ENCODE assay signal across 25 mouse cellular contexts in genomic region chr13:31303194-31303593, GRCm38 (mm10).
A peak's percentile ranks its signal among the peaks of the same experiment; 100 is the strongest.
DNase-seq lines count a peak whose midpoint lies in the region; ATAC-seq lines count a peak whose summit lies in the region.
"Had no signal": no experiment of that assay in that cellular context is flagged by ENCODE, and none has a peak within 500 bp of the region (broad histone marks: within the 10 kb centered on the region; RNA-seq: fewer than 3 reads in every experiment).

No protein-coding gene starts in this region.

- H3K9ac ChIP-seq in midbrain, embryonic 11.5 days (ENCODE audit: low read length), result no peak overlapping the region
- H3K9ac ChIP-seq in midbrain, embryonic 16.5 days (ENCODE audit: low read depth, low read length), result no peak overlapping the region
- H3K9ac ChIP-seq in stomach, embryonic 14.5 days (replicated peaks; ENCODE audit: low read depth, low read length), result no peak overlapping the region
- H3K9ac ChIP-seq in stomach, embryonic 16.5 days (ENCODE audit: low read length), result no peak overlapping the region
- H3K9ac ChIP-seq: embryonic facial prominence, embryonic 12.5 days; forebrain, embryonic 13.5 days; forebrain, embryonic 15.5 days had no signal

- no peak overlapping the region for H3K4me2 ChIP-seq in midbrain, embryonic 11.5 days
- no peak overlapping the region for H3K4me2 ChIP-seq in midbrain, embryonic 16.5 days (ENCODE audit: low read length)
- no peak overlapping the region for H3K4me2 ChIP-seq in stomach, embryonic 14.5 days (replicated peaks; ENCODE audit: low read depth, low read length)
- no peak overlapping the region for H3K4me2 ChIP-seq in stomach, embryonic 16.5 days (ENCODE audit: low read depth, low read length)
- H3K4me2 ChIP-seq: embryonic facial prominence, embryonic 12.5 days; forebrain, embryonic 13.5 days; forebrain, embryonic 15.5 days had no signal

- WGBS in heart, embryonic 10.5 days, result 81% methylated on average over 5 of the region's 5 CpGs
- 84% methylated on average over 5 of the region's 5 CpGs for WGBS in midbrain, embryonic 11.5 days
- WGBS in midbrain, embryonic 16.5 days, result 70% methylated on average over 5 of the region's 5 CpGs
- WGBS in stomach, embryonic 14.5 days, result 34% methylated on average over 5 of the region's 5 CpGs
- WGBS in stomach, embryonic 16.5 days, result 44% methylated on average over 5 of the region's 5 CpGs

- ATAC-seq in midbrain, embryonic 11.5 days (ENCODE audit: low FRiP score), result no peak
- ATAC-seq in midbrain, embryonic 16.5 days, result no peak
- ATAC-seq in stomach, embryonic 14.5 days (ENCODE audit: insufficient number of reproducible peaks, insufficient read depth, low FRiP score, low read depth), result peak; percentile 53; the same call in 1 of the 2 replicates
- ATAC-seq in stomach, embryonic 16.5 days (ENCODE audit: insufficient read depth, low FRiP score), result peak; percentile 83; the same call in 1 of the 2 replicates
- ATAC-seq: activated CD4-positive, CD25-positive, alpha-beta regulatory T cell, adult 4 months; CD4-positive, CD25-positive, alpha-beta regulatory T cell, adult 4 months; forebrain, embryonic 13.5 days; forebrain, embryonic 15.5 days; Patski had no signal

- H3K27ac ChIP-seq in heart, embryonic 10.5 days, result no peak overlapping the region
- H3K27ac ChIP-seq in midbrain, embryonic 11.5 days (ENCODE audit: low read depth, low read length), result no peak overlapping the region
- H3K27ac ChIP-seq in midbrain, embryonic 16.5 days (ENCODE audit: low read length), result no peak overlapping the region
- no peak overlapping the region for H3K27ac ChIP-seq in stomach, embryonic 14.5 days (ENCODE audit: low read length)
- H3K27ac ChIP-seq in stomach, embryonic 16.5 days (ENCODE audit: low read length), result peak overlapping the region; percentile 74
- H3K27ac ChIP-seq: embryonic facial prominence, embryonic 10.5 days; embryonic facial prominence, embryonic 12.5 days; forebrain, embryonic 13.5 days; forebrain, embryonic 15.5 days had no signal

- H3K4me3 ChIP-seq in heart, embryonic 10.5 days, result no peak overlapping the region
- H3K4me3 ChIP-seq in midbrain, embryonic 11.5 days (ENCODE audit: low read depth, low read length), result no peak overlapping the region
- no peak overlapping the region for H3K4me3 ChIP-seq in midbrain, embryonic 16.5 days (ENCODE audit: low read depth, low read length)
- H3K4me3 ChIP-seq in stomach, embryonic 14.5 days (ENCODE audit: low read depth, low read length), result no peak overlapping the region
- H3K4me3 ChIP-seq in stomach, embryonic 16.5 days (replicated peaks; ENCODE audit: low read length), result no peak overlapping the region
- H3K4me3 ChIP-seq: embryonic facial prominence, embryonic 10.5 days; embryonic facial prominence, embryonic 12.5 days; forebrain, embryonic 13.5 days; forebrain, embryonic 15.5 days had no signal

- no peaks in the 10 kb centered on the region for H3K4me1 ChIP-seq in heart, embryonic 10.5 days
- H3K4me1 ChIP-seq in midbrain, embryonic 11.5 days (ENCODE audit: control insufficient read depth, insufficient read depth, low read length), result no peaks in the 10 kb centered on the region
- H3K4me1 ChIP-seq in midbrain, embryonic 16.5 days (ENCODE audit: control insufficient read depth, insufficient read depth, low read length), result no peaks in the 10 kb centered on the region
- no peaks in the 10 kb centered on the region for H3K4me1 ChIP-seq in stomach, embryonic 14.5 days (ENCODE audit: control insufficient read depth, insufficient read depth, low read length)
- H3K4me1 ChIP-seq in stomach, embryonic 16.5 days (ENCODE audit: control insufficient read depth, insufficient read depth, low read length), result no peaks in the 10 kb centered on the region
- H3K4me1 ChIP-seq: embryonic facial prominence, embryonic 10.5 days; embryonic facial prominence, embryonic 12.5 days; forebrain, embryonic 13.5 days; forebrain, embryonic 15.5 days had no signal

- no peaks in the 10 kb centered on the region for H3K9me3 ChIP-seq in heart, embryonic 10.5 days
- no peaks in the 10 kb centered on the region for H3K9me3 ChIP-seq in midbrain, embryonic 11.5 days (ENCODE audit: control insufficient read depth, low read length)
- no peaks in the 10 kb centered on the region for H3K9me3 ChIP-seq in midbrain, embryonic 16.5 days (replicated peaks; ENCODE audit: control insufficient read depth, low read length, poor library complexity, severe bottlenecking)
- no peaks in the 10 kb centered on the region for H3K9me3 ChIP-seq in stomach, embryonic 14.5 days (ENCODE audit: control insufficient read depth, low read depth, low read length)
- H3K9me3 ChIP-seq in stomach, embryonic 16.5 days (replicated peaks; ENCODE audit: control insufficient read depth, low read length), result no peaks in the 10 kb centered on the region
- H3K9me3 ChIP-seq: embryonic facial prominence, embryonic 10.5 days; embryonic facial prominence, embryonic 12.5 days; forebrain, embryonic 13.5 days; forebrain, embryonic 15.5 days; G1E had no signal

- DNase-seq in heart, embryonic 10.5 days (ENCODE audit: low spot score), result peak; percentile 19
- no peak for DNase-seq in heart, postnatal 4 days
- DNase-seq in midbrain, embryonic 11.5 days (ENCODE audit: low spot score, missing footprints), result peak; percentile 19
- no peak for DNase-seq in cerebellum, postnatal 10 days
- no peak for DNase-seq in layer of hippocampus, adult 18-20 months (ENCODE audit: low spot score in 2 of 2)
- DNase-seq: adrenal gland, adult 2 months; adrenal gland, postnatal 10 days; adrenal gland, postnatal 25 days; B cell, adult 2 months; cerebellum, adult 11 months; cerebellum, adult 18-20 months; cerebellum, adult 8-10 months; cerebellum, adult 9-11 months; cerebellum, postnatal 25 days had no signal

- H3K27me3 ChIP-seq in heart, embryonic 10.5 days (ENCODE audit: insufficient read depth, poor library complexity, severe bottlenecking), result peaks cover 56% of the 10 kb centered on the region
- H3K27me3 ChIP-seq in midbrain, embryonic 11.5 days (ENCODE audit: control insufficient read depth, insufficient read depth, low read length), result no peaks in the 10 kb centered on the region
- H3K27me3 ChIP-seq in midbrain, embryonic 16.5 days (ENCODE audit: control insufficient read depth, insufficient read depth, low read depth, low read length), result no peaks in the 10 kb centered on the region
- H3K27me3 ChIP-seq in stomach, embryonic 14.5 days (ENCODE audit: control insufficient read depth, insufficient read depth, low read length), result no peaks in the 10 kb centered on the region
- H3K27me3 ChIP-seq in stomach, embryonic 16.5 days (ENCODE audit: control insufficient read depth, insufficient read depth, low read length), result no peaks in the 10 kb centered on the region; the same call in 1 of the 2 replicates
- H3K27me3 ChIP-seq: embryonic facial prominence, embryonic 12.5 days; forebrain, embryonic 13.5 days; forebrain, embryonic 15.5 days; Patski had no signal

- H3K36me3 ChIP-seq in heart, embryonic 10.5 days, result no peaks in the 10 kb centered on the region
- no peaks in the 10 kb centered on the region for H3K36me3 ChIP-seq in midbrain, embryonic 11.5 days (ENCODE audit: control insufficient read depth, insufficient read depth, low read length)
- H3K36me3 ChIP-seq in midbrain, embryonic 16.5 days (ENCODE audit: control insufficient read depth, insufficient read depth, low read length), result no peaks in the 10 kb centered on the region
- no peaks in the 10 kb centered on the region for H3K36me3 ChIP-seq in stomach, embryonic 14.5 days (ENCODE audit: control insufficient read depth, insufficient read depth, low read length)
- no peaks in the 10 kb centered on the region for H3K36me3 ChIP-seq in stomach, embryonic 16.5 days (ENCODE audit: control insufficient read depth, insufficient read depth, low read length)
- H3K36me3 ChIP-seq: embryonic facial prominence, embryonic 10.5 days; embryonic facial prominence, embryonic 12.5 days; forebrain, embryonic 15.5 days; G1E had no signal

Comparison
In these comparisons a context has a peak if more than half of its experiments do, and no peak if none do; other contexts are left out.
1. DNase-seq: peak in heart, embryonic 10.5 days (single experiment) and midbrain, embryonic 11.5 days (single experiment); none in heart, postnatal 4 days (single experiment), cerebellum, postnatal 10 days (0 of 2) and layer of hippocampus, adult 18-20 months (0 of 2).
2. ATAC-seq: peak in stomach, embryonic 14.5 days (single experiment) and stomach, embryonic 16.5 days (single experiment); none in midbrain, embryonic 11.5 days (single experiment) and midbrain, embryonic 16.5 days (single experiment).